Mouse (Mus musculus): ENCODE results near the gene Rusc2. TPM values are rescaled to one million over a fixed set of nuclear protein-coding genes. Genes with fewer than 3 reads are reported as not detected.

Rusc2 gene
- polyA plus RNA-seq, 1 experiment from 2014 or later = 9.6 TPM

- Histone ChIP-seq H3K4me3 (replicated peaks; ENCODE audit: low read depth, low read length) (no peak overlapping the region), H3K9me3 (replicated peaks; ENCODE audit: low read length) (no peaks in the 10 kb centered on the region), H3K9ac (ENCODE audit: low read depth, low read length) (no peak overlapping the region), H3K4me2 (ENCODE audit: low read length) (no peak overlapping the region), H3K4me1 (replicated peaks; ENCODE audit: insufficient read depth, low read length) (no peaks in the 10 kb centered on the region), H3K36me3 (ENCODE audit: insufficient read depth, low read length) (no peaks in the 10 kb centered on the region), H3K27me3 (ENCODE audit: insufficient read depth, low read length) (no peaks in the 10 kb centered on the region), H3K27ac (no peak overlapping the region)
- 76% methylated on average over 2 of the region's 2 CpGs for WGBS
- no peak for ATAC-seq (replicated peaks; ENCODE audit: low FRiP score, low read depth)
- no peak for TF ChIP-seq CTCF (IDR thresholded peaks at IDR 0.05; ENCODE audit: low read depth)
- DNase-seq (ENCODE audit: low spot score) = no peak
These were observed 36.8 kb upstream of the Rusc2 start for GRCm38 (mm10) chr4:43344932-43345331.

- Histone ChIP-seq H3K4me2 (ENCODE audit: low read length) (no peak overlapping the region), H3K36me3 (ENCODE audit: insufficient read depth, low read length) (no peaks in the 10 kb centered on the region), H3K27ac (no peak overlapping the region), H3K4me1 (replicated peaks; ENCODE audit: insufficient read depth, low read length) (no peaks in the 10 kb centered on the region), H3K9me3 (replicated peaks; ENCODE audit: low read length) (no peaks in the 10 kb centered on the region), H3K27me3 (ENCODE audit: insufficient read depth, low read length) (no peaks in the 10 kb centered on the region), H3K4me3 (replicated peaks; ENCODE audit: low read depth, low read length) (no peak overlapping the region), H3K9ac (ENCODE audit: low read depth, low read length) (no peak overlapping the region)
- no peak for DNase-seq (ENCODE audit: low spot score)
- WGBS = 87% methylated on average over 5 of the region's 5 CpGs
- TF ChIP-seq CTCF (IDR thresholded peaks at IDR 0.05; ENCODE audit: low read depth) = no peak
- ATAC-seq (replicated peaks; ENCODE audit: low FRiP score, low read depth) = no peak
These were observed 32.6 kb upstream of the Rusc2 start for GRCm38 (mm10) chr4:43349206-43349605.

DNA sequence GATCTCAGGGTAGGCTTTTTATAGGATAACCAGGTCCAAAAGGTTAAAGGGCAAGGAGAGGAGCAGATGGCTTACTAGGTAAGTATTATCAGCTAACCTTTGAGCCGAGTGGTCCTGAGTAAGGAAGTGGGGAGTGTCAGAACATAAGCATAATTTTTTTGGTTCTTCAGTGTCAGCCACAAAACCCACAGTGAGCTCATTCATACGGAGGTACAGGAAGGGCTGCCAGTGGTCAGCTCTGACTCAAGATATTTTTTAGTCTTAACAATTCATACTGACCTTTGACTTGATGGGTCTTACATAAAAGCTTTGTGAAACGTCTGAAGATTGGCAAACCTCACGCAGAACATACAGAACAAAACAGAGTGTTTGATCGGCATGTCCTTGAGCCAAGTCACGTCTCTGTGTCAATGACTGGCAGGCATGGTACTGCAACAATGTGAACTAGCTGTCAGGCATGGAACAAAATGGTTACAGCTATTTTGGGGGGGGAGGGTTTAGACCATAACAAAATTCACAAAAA, 31.7 kb upstream of the Rusc2 start:
- Histone ChIP-seq H3K9ac (ENCODE audit: low read depth, low read length) (no peak overlapping the region), H3K9me3 (replicated peaks; ENCODE audit: low read length) (no peaks in the 10 kb centered on the region), H3K4me3 (replicated peaks; ENCODE audit: low read depth, low read length) (no peak overlapping the region), H3K36me3 (ENCODE audit: insufficient read depth, low read length) (no peaks in the 10 kb centered on the region), H3K27me3 (ENCODE audit: insufficient read depth, low read length) (no peaks in the 10 kb centered on the region), H3K27ac (no peak overlapping the region), H3K4me2 (ENCODE audit: low read length) (no peak overlapping the region), H3K4me1 (replicated peaks; ENCODE audit: insufficient read depth, low read length) (no peaks in the 10 kb centered on the region)
- ATAC-seq (replicated peaks; ENCODE audit: low FRiP score, low read depth) (no peak), DNase-seq (ENCODE audit: low spot score) (no peak)
- WGBS = 82% methylated on average over 6 of the region's 6 CpGs
- no peak for TF ChIP-seq CTCF (IDR thresholded peaks at IDR 0.05; ENCODE audit: low read depth)

DNA sequence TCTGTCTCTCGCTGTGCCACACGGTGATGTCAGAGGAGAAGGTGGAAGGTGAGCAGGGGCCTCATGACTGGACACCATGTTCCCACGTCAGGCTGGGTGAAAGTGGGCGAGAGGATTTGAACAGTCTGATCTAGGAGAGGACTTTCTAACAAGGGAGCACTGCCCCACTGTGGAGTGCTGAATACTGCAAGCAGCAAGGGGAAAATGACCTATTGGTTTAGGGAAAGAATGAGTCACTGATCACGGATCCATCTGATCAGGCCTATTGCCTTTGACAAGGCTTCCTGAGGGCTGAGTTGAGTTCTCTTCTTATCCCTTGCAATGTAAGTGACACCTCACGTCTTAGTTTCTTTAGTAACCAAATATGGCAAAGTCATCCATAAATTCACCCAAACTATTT, 28.1 kb upstream of the Rusc2 start:
- H3K4me3 ChIP-seq (replicated peaks; ENCODE audit: low read depth, low read length) = no peak overlapping the region
- H3K36me3 ChIP-seq (ENCODE audit: insufficient read depth, low read length) = no peaks in the 10 kb centered on the region
- no peak overlapping the region for H3K4me2 ChIP-seq (ENCODE audit: low read length)
- TF ChIP-seq CTCF (IDR thresholded peaks at IDR 0.05; ENCODE audit: low read depth) = peak; percentile 31; the same call in 1 of the 2 replicates
- DNase-seq (ENCODE audit: low spot score) (no peak), ATAC-seq (replicated peaks; ENCODE audit: low FRiP score, low read depth) (no peak)
- no peak overlapping the region for H3K27ac ChIP-seq
- 76% methylated on average over 6 of the region's 6 CpGs for WGBS
- no peaks in the 10 kb centered on the region for H3K27me3 ChIP-seq (ENCODE audit: insufficient read depth, low read length)
- H3K9me3 ChIP-seq (replicated peaks; ENCODE audit: low read length) = no peaks in the 10 kb centered on the region
- no peak overlapping the region for H3K9ac ChIP-seq (ENCODE audit: low read depth, low read length)
- no peaks in the 10 kb centered on the region for H3K4me1 ChIP-seq (replicated peaks; ENCODE audit: insufficient read depth, low read length)

DNA sequence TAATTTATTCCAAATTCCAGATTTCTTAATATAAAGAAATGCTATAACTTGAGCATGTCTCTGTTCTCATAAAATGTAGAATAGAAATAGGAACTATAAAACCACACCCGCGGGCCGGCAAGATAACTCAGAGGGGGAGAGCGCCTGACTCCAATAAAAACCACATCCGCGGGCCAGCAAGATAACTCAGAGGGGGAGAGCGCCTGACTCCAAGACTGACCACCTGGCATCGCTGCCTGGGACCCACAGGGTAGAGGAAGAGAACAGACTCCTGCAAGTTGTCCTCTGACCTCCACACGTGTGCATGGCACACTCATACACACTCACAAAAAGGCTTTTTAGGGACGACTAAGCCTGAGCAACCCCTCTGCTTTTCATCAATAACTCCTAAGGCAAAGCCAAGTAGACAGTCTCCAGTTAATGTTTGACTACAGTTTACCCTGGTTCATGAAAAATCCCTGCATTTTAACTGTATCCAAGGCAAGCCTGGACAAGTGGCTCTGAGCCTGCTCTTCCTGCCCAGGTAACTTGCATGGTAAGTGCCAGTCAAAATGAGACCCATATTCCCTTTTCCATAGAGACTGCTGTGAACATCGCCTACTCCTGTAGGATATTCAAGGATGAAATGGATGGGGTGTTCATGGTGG, 16.7 kb upstream of the Rusc2 start:
- no peak overlapping the region for H3K4me3 ChIP-seq (replicated peaks; ENCODE audit: low read depth, low read length)
- no peak overlapping the region for H3K27ac ChIP-seq
- ATAC-seq (replicated peaks; ENCODE audit: low FRiP score, low read depth) (no peak), DNase-seq (ENCODE audit: low spot score) (no peak)
- no peak for TF ChIP-seq CTCF (IDR thresholded peaks at IDR 0.05; ENCODE audit: low read depth)
- no peaks in the 10 kb centered on the region for H3K4me1 ChIP-seq (replicated peaks; ENCODE audit: insufficient read depth, low read length)
- H3K4me2 ChIP-seq (ENCODE audit: low read length) = no peak overlapping the region
- H3K9me3 ChIP-seq (replicated peaks; ENCODE audit: low read length) = no peaks in the 10 kb centered on the region
- no peaks in the 10 kb centered on the region for H3K36me3 ChIP-seq (ENCODE audit: insufficient read depth, low read length)
- H3K27me3 ChIP-seq (ENCODE audit: insufficient read depth, low read length) = no peaks in the 10 kb centered on the region
- H3K9ac ChIP-seq (ENCODE audit: low read depth, low read length) = no peak overlapping the region
- WGBS = 66% methylated on average over 11 of the region's 11 CpGs

DNA sequence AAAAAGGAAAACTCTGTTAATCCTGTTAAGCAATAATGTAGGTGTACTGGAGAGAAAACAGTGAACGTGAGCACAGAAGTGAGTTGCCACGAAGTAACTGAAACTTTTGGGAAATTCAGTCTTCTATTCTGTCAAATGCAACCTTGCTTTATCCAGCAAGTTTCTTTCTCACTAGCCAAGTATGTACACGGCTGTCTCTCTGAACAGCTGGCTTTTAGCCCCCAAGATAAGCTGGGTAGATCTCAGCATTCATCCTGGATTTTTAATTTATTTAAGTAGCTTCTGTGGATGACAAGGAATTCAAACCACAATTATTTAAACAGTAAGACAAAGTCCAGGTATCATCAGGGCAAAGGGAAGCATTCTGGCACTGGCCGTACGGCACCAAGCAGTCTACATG, 14.5 kb upstream of the Rusc2 start:
- H3K9ac ChIP-seq (ENCODE audit: low read depth, low read length) = no peak overlapping the region
- no peak for DNase-seq (ENCODE audit: low spot score)
- H3K36me3 ChIP-seq (ENCODE audit: insufficient read depth, low read length) = no peaks in the 10 kb centered on the region
- H3K9me3 ChIP-seq (replicated peaks; ENCODE audit: low read length) = no peaks in the 10 kb centered on the region
- no peak for ATAC-seq (replicated peaks; ENCODE audit: low FRiP score, low read depth)
- H3K27ac ChIP-seq = no peak overlapping the region
- H3K4me2 ChIP-seq (ENCODE audit: low read length) = no peak overlapping the region
- TF ChIP-seq CTCF (IDR thresholded peaks at IDR 0.05; ENCODE audit: low read depth) = no peak
- no peaks in the 10 kb centered on the region for H3K4me1 ChIP-seq (replicated peaks; ENCODE audit: insufficient read depth, low read length)
- WGBS = 80% methylated on average over 5 of the region's 5 CpGs
- no peak overlapping the region for H3K4me3 ChIP-seq (replicated peaks; ENCODE audit: low read depth, low read length)
- no peaks in the 10 kb centered on the region for H3K27me3 ChIP-seq (ENCODE audit: insufficient read depth, low read length)

DNA sequence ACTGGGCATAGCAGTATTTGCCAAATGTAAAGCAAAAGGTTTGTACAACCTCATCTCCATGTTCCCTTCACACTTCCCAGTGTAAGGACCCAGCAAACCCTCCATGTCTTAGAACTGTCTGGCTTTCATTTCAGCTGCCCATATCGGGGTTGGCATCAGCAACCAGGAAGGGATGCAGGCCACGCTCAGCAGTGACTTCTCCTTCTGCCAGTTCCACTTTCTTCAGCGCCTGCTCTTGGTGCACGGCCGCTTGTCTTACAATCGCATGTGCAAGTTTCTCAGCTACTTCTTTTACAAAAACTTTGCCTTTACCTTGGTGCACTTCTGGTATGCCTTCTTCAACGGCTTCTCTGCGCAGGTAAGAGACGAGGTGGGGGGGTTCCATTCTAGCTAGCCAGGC, 14.0 kb upstream of the Rusc2 start:
- Histone ChIP-seq H3K9me3 (replicated peaks; ENCODE audit: low read length) (no peaks in the 10 kb centered on the region), H3K36me3 (ENCODE audit: insufficient read depth, low read length) (no peaks in the 10 kb centered on the region), H3K4me1 (replicated peaks; ENCODE audit: insufficient read depth, low read length) (no peaks in the 10 kb centered on the region), H3K4me2 (ENCODE audit: low read length) (no peak overlapping the region), H3K27ac (no peak overlapping the region), H3K9ac (ENCODE audit: low read depth, low read length) (no peak overlapping the region), H3K4me3 (replicated peaks; ENCODE audit: low read depth, low read length) (no peak overlapping the region), H3K27me3 (ENCODE audit: insufficient read depth, low read length) (no peaks in the 10 kb centered on the region)
- WGBS = 95% methylated on average over 9 of the region's 9 CpGs
- ATAC-seq (replicated peaks; ENCODE audit: low FRiP score, low read depth) = no peak
- TF ChIP-seq CTCF (IDR thresholded peaks at IDR 0.05; ENCODE audit: low read depth) = no peak
- DNase-seq (ENCODE audit: low spot score) = no peak

Measured in kidney, postnatal 0 days (tissue).